Mouse (Mus musculus) central nervous system, embryonic 18 days (tissue): Measurements from ENCODE around the gene Rab8a. TPM values are rescaled to one million over a fixed set of nuclear protein-coding genes. Genes with fewer than 3 reads are reported as not detected.

Source experiments
- polyA plus RNA-seq: library from polyadenylated mRNA; depleted of rRNA; stranded (reverse); fragments of >200 nt; gene quantifications from 2 replicates; pipeline ENCODE4 v1.2.3, GENCODE M21; 2012; rRNA removed

Rab8a gene
- polyA plus RNA-seq: 89.8 and 93.6 TPM in 2 replicates

DNA sequence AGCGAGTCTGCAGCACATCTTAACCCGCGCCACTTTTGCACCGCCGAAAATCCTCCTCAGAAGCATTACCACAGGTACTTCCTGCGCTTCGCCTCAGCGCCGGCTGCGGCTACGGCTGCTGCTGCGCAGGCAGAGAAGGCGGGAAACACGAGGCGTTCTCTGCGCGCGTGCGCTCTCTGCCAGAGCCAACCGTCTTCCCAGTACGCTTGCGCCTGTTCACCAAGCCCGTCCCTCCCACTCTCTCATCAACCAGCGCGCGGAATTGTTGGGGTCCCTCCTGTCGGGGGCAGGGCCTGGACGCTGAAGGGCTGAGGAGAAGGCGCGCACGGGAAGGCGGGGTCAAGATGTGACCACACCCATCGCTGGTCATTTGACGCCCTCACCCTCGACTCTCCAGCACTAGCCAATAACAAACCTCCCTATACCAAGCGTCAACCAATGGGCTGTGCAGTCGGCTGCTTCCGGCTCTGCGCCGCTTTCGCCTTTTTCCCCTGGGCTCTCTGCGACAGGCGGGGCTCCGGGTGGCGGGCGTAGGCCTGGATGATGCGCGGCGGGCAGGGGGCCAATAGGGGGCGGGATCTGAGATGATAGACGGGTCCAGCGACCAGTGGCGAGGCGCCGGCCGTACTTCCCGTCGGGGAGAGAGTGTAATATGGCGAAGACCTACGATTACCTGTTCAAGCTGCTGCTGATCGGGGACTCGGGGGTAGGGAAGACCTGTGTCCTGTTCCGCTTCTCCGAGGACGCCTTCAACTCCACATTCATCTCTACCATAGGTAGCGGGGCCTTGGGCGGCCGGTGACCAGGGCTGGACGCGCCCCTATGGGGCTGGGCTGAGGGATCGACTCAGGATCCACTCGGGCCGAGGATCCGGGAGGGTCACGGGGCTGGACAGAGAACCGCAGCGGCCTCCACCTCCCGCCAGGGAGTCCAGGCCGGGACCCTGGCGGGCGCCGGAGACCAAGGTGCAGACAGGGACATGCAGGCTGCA is at the start of gene Rab8a:
TSS of gene Rab8a (plus strand) at position 494 of the 991 bp plus-strand sequence.

DNA sequence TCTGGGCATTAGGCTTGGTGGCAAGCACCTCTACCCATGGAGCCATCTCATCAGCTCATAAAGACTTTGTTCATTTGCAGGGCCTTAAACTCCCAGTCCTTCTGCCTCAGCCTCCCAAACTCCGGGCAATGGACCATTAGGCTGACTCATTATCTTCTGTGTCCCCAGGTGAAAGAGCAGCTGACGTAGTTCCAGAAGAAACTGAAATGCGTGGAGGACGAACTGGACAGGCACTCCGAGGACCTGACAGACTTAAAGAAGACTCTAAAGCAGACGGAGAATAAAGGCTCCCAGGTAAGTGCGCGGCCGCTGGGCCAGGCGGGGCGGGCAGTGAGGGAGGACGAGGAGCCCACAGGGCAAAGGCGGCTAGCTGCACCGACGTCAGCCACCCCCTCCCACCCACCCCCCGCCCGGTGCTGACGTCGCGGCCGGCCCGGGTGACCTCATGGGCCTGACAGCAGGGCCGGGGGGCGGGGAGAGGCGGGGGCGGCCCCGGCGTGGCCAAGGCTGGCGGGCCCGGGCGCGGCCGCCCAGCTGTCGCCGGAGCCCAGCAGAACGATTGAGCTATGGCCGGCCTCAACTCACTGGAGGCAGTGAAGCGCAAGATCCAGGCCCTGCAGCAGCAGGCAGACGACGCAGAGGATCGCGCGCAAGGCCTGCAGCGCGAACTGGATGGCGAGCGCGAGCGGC is 26.1 kb upstream of the Rab8a start, which contains the start of gene Tpm4:
TSS of gene Tpm4 (plus strand) at position 220 of the 690 bp plus-strand sequence.

DNA sequence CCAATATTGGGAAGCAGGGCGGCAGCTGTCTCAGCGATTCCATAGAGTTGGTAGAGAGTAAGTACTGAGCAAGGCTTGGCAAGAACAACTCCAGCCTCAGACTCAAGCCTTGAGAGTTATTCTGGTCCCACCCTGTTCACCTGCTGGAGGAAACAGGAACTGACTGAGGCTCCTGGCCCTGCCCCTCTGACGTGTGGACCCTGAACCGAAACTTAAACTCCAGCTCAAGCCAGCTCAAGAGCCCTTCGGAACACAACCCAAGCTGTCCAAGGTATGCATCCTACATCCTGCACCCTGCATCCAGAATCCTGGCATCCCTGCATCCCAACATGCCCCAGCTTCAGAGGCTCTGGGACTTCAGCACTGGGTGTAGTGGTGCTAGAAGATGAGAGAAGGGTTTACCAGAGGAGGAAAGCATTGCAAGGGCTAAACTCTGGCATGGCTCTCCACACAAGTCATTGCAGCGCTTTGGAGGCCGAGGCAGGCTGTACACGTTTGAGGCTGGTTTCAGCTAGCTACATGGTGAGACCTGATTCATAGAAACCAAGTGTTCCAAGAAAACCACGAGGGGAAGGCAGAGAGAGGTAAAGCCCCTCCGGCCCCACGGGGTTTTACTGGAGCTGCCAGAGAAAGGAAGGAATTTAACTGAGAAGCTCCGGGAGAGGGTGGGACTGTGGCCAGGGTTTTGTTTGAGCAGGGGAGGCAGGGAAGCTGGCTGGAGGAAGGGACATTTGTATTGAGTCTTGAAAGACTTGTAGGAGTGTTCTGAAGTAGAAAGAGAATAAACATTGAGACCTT is 28.6 kb downstream of the Rab8a start, which contains the start of gene Hsh2d:
TSS of gene Hsh2d (plus strand) at position 222 of the 798 bp plus-strand sequence.

DNA sequence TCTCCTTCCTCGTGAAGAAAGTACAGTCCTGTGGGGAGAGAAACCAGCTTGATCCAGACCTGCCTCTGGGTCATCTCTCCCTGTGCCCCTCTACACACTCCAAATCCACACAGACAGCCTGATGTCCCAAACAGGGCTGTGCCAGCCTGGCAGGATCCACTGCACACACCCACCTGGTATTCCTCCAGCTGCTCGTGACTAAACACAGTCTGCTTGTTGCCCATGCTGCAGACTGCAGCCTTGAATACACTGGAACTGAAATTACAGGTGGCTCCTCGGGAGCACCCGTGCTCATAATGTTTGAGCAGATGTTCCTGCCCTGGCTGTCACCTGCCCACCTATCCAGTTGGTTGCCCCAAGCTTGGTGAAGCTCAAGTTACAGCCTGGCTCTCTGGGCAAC is 51.8 kb downstream of the Rab8a start, which contains the start of gene Cib3:
TSS of gene Cib3 (minus strand) at position 87 of the 400 bp plus-strand sequence.

DNA sequence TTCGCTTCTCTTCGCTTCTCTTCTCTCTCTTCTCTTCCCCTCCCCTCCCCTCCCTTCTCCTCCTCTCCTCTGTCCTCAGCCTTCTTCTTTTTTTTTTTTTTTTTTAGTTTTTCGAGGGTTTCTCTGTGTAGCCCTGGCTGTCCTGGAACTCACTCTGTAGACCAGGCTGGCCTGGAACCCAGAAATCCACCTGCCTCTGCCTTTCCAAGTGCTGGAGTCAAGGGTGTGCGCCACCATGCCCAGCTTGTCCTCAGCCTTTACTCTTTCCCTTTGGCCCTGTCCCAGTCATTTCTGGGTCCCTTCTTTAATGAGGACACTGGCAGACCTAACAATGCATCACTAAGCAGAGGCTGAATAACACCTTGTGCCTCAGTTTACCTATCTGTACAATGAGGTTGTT is 52.5 kb downstream of the Rab8a start, which contains the start of gene Gm11034:
TSS of gene Gm11034 (minus strand) at position 101 of the 400 bp plus-strand sequence.

DNA sequence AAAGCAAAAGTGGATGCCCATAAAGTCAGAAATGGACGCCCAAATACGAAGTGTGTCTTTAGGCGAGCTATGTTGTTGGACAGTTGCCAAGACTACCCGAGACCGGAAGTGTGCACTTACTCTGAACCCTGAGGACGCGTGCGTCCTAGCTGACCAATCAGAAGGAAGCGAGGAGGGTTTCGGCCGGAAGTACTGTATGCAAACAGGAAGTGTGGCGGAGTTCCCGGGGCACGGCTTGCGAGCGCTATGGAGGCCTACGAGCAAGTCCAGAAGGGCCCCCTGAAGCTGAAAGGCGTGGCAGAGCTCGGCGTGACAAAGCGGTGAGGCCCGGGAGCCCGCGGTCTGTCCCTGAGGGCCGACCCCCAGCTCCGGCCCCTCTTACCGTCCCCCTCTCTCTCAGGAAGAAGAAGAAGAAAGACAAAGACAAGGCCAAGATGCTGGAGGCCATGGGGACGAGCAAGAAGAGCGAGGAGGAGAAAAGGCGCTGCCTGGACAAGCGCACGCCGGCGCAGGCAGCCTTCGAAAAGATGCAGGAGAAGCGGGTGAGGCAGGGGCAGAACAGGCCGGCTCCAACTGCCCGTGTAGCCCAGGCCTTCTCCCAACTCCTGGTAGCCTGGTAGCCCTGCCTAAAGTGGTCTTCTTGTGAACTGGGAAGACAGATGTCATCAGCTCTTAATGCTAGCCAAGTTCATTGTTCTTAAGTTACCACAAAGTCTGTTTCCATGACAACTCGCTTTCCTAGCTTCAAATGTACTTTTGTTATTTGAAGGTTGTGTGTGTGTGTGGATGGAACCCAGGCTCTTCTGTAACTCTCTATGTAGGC is 58.8 kb downstream of the Rab8a start, which contains the start of gene Fam32a:
TSS of gene Fam32a (plus strand) at position 190 of the 823 bp plus-strand sequence.

Other genes starting within 250 kb of the Rab8a start
- gene Zfp961, start 210.2 kb upstream of the Rab8a start, polyA plus RNA-seq: 21.4 and 22.4 TPM in 2 replicates
- 0.06 and 0.16 TPM in 2 replicates for gene Cyp4f18, start 151.6 kb upstream of the Rab8a start, polyA plus RNA-seq
- gene Olfr372, start 120.0 kb upstream of the Rab8a start, polyA plus RNA-seq: not detected in 2 replicates
- not detected in 2 replicates for gene Olfr373, start 78.0 kb upstream of the Rab8a start, polyA plus RNA-seq
- gene Olfr374, start 54.2 kb upstream of the Rab8a start, polyA plus RNA-seq: not detected in 2 replicates
- 121 and 125 TPM in 2 replicates for gene Tpm4, start 26.2 kb upstream of the Rab8a start, polyA plus RNA-seq
- gene Hsh2d, start 28.4 kb downstream of the Rab8a start, polyA plus RNA-seq: 0.05 and 0.09 TPM in 2 replicates
- not detected in 2 replicates for gene Cib3, start 51.6 kb downstream of the Rab8a start, polyA plus RNA-seq
- gene Gm11034, start 52.4 kb downstream of the Rab8a start, polyA plus RNA-seq: not detected in 2 replicates
- gene Fam32a, start 58.5 kb downstream of the Rab8a start, polyA plus RNA-seq: 90.0 and 91.8 TPM in 2 replicates
- gene Ap1m1, start 78.8 kb downstream of the Rab8a start, polyA plus RNA-seq: 220 and 234 TPM in 2 replicates
- gene Gm10282, start 144.1 kb downstream of the Rab8a start, polyA plus RNA-seq: 12.4 and 15.5 TPM in 2 replicates
- gene Klf2, start 157.8 kb downstream of the Rab8a start, polyA plus RNA-seq: 7.6 and 8.7 TPM in 2 replicates